Comparison of ENCODE assay signal across 8 mouse cellular contexts in the genomic region with DNA sequence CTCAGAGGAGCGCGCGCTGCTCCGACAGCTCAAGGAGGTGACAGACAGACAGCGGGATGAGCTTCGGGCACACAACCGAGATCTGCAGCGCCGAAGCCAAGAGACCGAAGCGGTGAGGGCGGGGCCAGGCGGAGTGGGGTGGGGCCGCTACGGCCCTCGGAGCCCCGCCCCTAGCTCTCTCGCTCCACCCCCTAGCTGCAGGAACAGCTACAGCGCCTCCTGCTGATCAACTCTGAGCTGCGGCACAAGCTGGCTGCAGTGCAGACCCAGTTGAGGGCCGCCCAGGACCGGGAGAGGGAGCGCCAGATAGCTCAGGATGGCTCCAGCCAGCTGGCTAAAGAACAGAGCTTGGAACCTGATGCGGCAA. TPM values are rescaled to one million over a fixed set of nuclear protein-coding genes. Genes with fewer than 3 reads are reported as not detected.
DNase-seq lines count a peak whose midpoint lies in the region; ATAC-seq lines count a peak whose summit lies in the region.

No protein-coding gene starts in this region.

- H3K4me3 ChIP-seq in forebrain, embryonic 10.5 days = peak overlapping the region; percentile 67
- H3K4me3 ChIP-seq in heart, embryonic 15.5 days = peak overlapping the region; percentile 64
- H3K4me3 ChIP-seq in liver, embryonic 13.5 days (replicated peaks) = peak overlapping the region; percentile 69
- peak overlapping the region; percentile 46 for H3K4me3 ChIP-seq in stomach, embryonic 14.5 days (ENCODE audit: low read depth, low read length)

- H3K27me3 ChIP-seq in forebrain, embryonic 10.5 days (ENCODE audit: poor library complexity, severe bottlenecking) = no peaks in the 10 kb centered on the region; the same call in 1 of the 2 replicates
- H3K27me3 ChIP-seq in heart, embryonic 15.5 days = no peaks in the 10 kb centered on the region
- no peaks in the 10 kb centered on the region for H3K27me3 ChIP-seq in liver, embryonic 13.5 days
- H3K27me3 ChIP-seq in stomach, embryonic 14.5 days (ENCODE audit: control insufficient read depth, insufficient read depth, low read length) = no peaks in the 10 kb centered on the region

- 2% methylated on average over 24 of the region's 24 CpGs for WGBS in forebrain, embryonic 10.5 days
- WGBS in heart, embryonic 15.5 days = 3% methylated on average over 24 of the region's 24 CpGs
- WGBS in liver, embryonic 13.5 days (ENCODE audit: insufficient replicate concordance) = 4% methylated on average over 24 of the region's 24 CpGs
- WGBS in stomach, embryonic 14.5 days = 2% methylated on average over 23 of the region's 24 CpGs

- H3K4me2 ChIP-seq in heart, embryonic 15.5 days = peak overlapping the region; percentile 97
- peak overlapping the region; percentile 100 for H3K4me2 ChIP-seq in liver, embryonic 13.5 days
- peak overlapping the region; percentile 96 for H3K4me2 ChIP-seq in stomach, embryonic 14.5 days (replicated peaks; ENCODE audit: low read depth, low read length)

- H3K9ac ChIP-seq in heart, embryonic 15.5 days = peak overlapping the region; percentile 79
- H3K9ac ChIP-seq in liver, embryonic 13.5 days = peak overlapping the region; percentile 83
- peak overlapping the region; percentile 22; the same call in 1 of the 2 replicates for H3K9ac ChIP-seq in stomach, embryonic 14.5 days (replicated peaks; ENCODE audit: low read depth, low read length)

- no peaks in the 10 kb centered on the region for H3K9me3 ChIP-seq in forebrain, embryonic 10.5 days
- no peaks in the 10 kb centered on the region for H3K9me3 ChIP-seq in heart, embryonic 15.5 days (replicated peaks)
- no peaks in the 10 kb centered on the region for H3K9me3 ChIP-seq in liver, embryonic 13.5 days (replicated peaks)
- no peaks in the 10 kb centered on the region for H3K9me3 ChIP-seq in stomach, embryonic 14.5 days (ENCODE audit: control insufficient read depth, low read depth, low read length)

- H3K4me1 ChIP-seq in forebrain, embryonic 10.5 days = peaks cover 29% of the 10 kb centered on the region
- H3K4me1 ChIP-seq in heart, embryonic 15.5 days (replicated peaks) = peaks cover 27% of the 10 kb centered on the region
- H3K4me1 ChIP-seq in liver, embryonic 13.5 days (replicated peaks) = peaks cover 37% of the 10 kb centered on the region
- peaks cover 16% of the 10 kb centered on the region for H3K4me1 ChIP-seq in stomach, embryonic 14.5 days (ENCODE audit: control insufficient read depth, insufficient read depth, low read length)

- ATAC-seq in CD4-positive, CD25-positive, alpha-beta regulatory T cell, adult 4 months = peak; percentile 93
- peak; percentile 78 for ATAC-seq in heart, embryonic 15.5 days (replicated peaks; ENCODE audit: insufficient number of reproducible peaks, insufficient read depth, low FRiP score, low read depth)
- ATAC-seq in liver, embryonic 13.5 days (ENCODE audit: low read depth) = peak; percentile 86
- peak; percentile 83 for ATAC-seq in stomach, embryonic 14.5 days (ENCODE audit: insufficient number of reproducible peaks, insufficient read depth, low FRiP score, low read depth)

- peak overlapping the region; percentile 78 for H3K27ac ChIP-seq in forebrain, embryonic 10.5 days
- H3K27ac ChIP-seq in heart, embryonic 15.5 days = peak overlapping the region; percentile 96
- peak overlapping the region; percentile 86 for H3K27ac ChIP-seq in liver, embryonic 13.5 days
- peak overlapping the region; percentile 64; the same call in 1 of the 2 replicates for H3K27ac ChIP-seq in stomach, embryonic 14.5 days (ENCODE audit: low read length)

- DNase-seq in c-Kit-negative CD71-positive TER-119-positive erythroid progenitor cells, embryonic 14.5 days (ENCODE audit: low read depth, low spot score) = peak; percentile 80
- DNase-seq in forebrain, embryonic 10.5 days (ENCODE audit: extremely low spot score, low spot score) = peak; percentile 89
- DNase-seq in kidney, postnatal 14 days = peak; percentile 96
- peak; percentile 84 for DNase-seq in liver, embryonic 13.5 days
- DNase-seq in natural killer cell, adult 2 months (ENCODE audit: low spot score in 2 of 2) = peak; percentile 88 to 94

- H3K36me3 ChIP-seq in forebrain, embryonic 10.5 days (replicated peaks) = peaks cover 48% of the 10 kb centered on the region
- peaks cover 33% of the 10 kb centered on the region for H3K36me3 ChIP-seq in heart, embryonic 15.5 days
- peaks cover 42% of the 10 kb centered on the region for H3K36me3 ChIP-seq in liver, embryonic 13.5 days
- H3K36me3 ChIP-seq in stomach, embryonic 14.5 days (ENCODE audit: control insufficient read depth, insufficient read depth, low read length) = peaks cover 38% of the 10 kb centered on the region

RNA-seq across cellular contexts. Expression of gene Rilp, which starts 0.7 kb away (rescaled TPM):
- under 1 TPM in 1 of 2 experiments, not detected in 1; 0.56 TPM for polyA plus RNA-seq in CD4-positive, CD25-positive, alpha-beta regulatory T cell, adult 4 months (2017; shearing (Covaris generic))
- 0.15 and 0.26 TPM in 2 replicates for polyA plus RNA-seq in forebrain, embryonic 10.5 days (2016; fragmentation: Nextera tagmentation; extraction: Ambion mirVana)
- 7.7 and 9.2 TPM in 2 replicates for polyA plus RNA-seq in heart, embryonic 15.5 days (2015; fragmentation: Nextera tagmentation; extraction: Ambion mirVana)
- 1.4 and 1.6 TPM in 2 replicates for polyA plus RNA-seq in liver, embryonic 13.5 days (2015; fragmentation: Nextera tagmentation; extraction: Ambion mirVana)
- 0.32 and 0.60 TPM in 2 replicates for polyA plus RNA-seq in stomach, embryonic 14.5 days (2014; fragmentation: Nextera tagmentation; extraction: Ambion mirVana)

RNA-seq across cellular contexts. Expression of gene Scarf1, which starts 2.7 kb away (rescaled TPM):
- under 1 TPM; 0.85 to 0.91 TPM for polyA plus RNA-seq in CD4-positive, CD25-positive, alpha-beta regulatory T cell, adult 4 months (2017; shearing (Covaris generic))
- polyA plus RNA-seq in forebrain, embryonic 10.5 days (2016; fragmentation: Nextera tagmentation; extraction: Ambion mirVana) = 5.1 and 5.4 TPM in 2 replicates
- polyA plus RNA-seq in heart, embryonic 15.5 days (2015; fragmentation: Nextera tagmentation; extraction: Ambion mirVana) = 10.4 and 13.0 TPM in 2 replicates
- polyA plus RNA-seq in liver, embryonic 13.5 days (2015; fragmentation: Nextera tagmentation; extraction: Ambion mirVana) = 2.6 and 3.0 TPM in 2 replicates
- 4.8 and 5.4 TPM in 2 replicates for polyA plus RNA-seq in stomach, embryonic 14.5 days (2014; fragmentation: Nextera tagmentation; extraction: Ambion mirVana)

RNA-seq across cellular contexts. Expression of gene Slc43a2, which starts 20.9 kb away (rescaled TPM):
- polyA plus RNA-seq in CD4-positive, CD25-positive, alpha-beta regulatory T cell, adult 4 months (2017; shearing (Covaris generic)) = 10 to 100 TPM; 17.3 to 27.2 TPM
- polyA plus RNA-seq in forebrain, embryonic 10.5 days (2016; fragmentation: Nextera tagmentation; extraction: Ambion mirVana) = 5.5 and 6.1 TPM in 2 replicates
- polyA plus RNA-seq in heart, embryonic 15.5 days (2015; fragmentation: Nextera tagmentation; extraction: Ambion mirVana) = 2.6 and 5.1 TPM in 2 replicates
- 3.7 and 5.9 TPM in 2 replicates for polyA plus RNA-seq in liver, embryonic 13.5 days (2015; fragmentation: Nextera tagmentation; extraction: Ambion mirVana)
- polyA plus RNA-seq in stomach, embryonic 14.5 days (2014; fragmentation: Nextera tagmentation; extraction: Ambion mirVana) = 4.0 and 5.1 TPM in 2 replicates

RNA-seq across cellular contexts. Expression of gene Prpf8, which starts 24.0 kb away (rescaled TPM):
- 10 to 100 TPM; 37.0 to 42.3 TPM for polyA plus RNA-seq in CD4-positive, CD25-positive, alpha-beta regulatory T cell, adult 4 months (2017; shearing (Covaris generic))
- polyA plus RNA-seq in forebrain, embryonic 10.5 days (2016; fragmentation: Nextera tagmentation; extraction: Ambion mirVana) = 77.5 and 78.7 TPM in 2 replicates
- 24.8 and 37.1 TPM in 2 replicates for polyA plus RNA-seq in heart, embryonic 15.5 days (2015; fragmentation: Nextera tagmentation; extraction: Ambion mirVana)
- polyA plus RNA-seq in liver, embryonic 13.5 days (2015; fragmentation: Nextera tagmentation; extraction: Ambion mirVana) = 28.2 and 31.5 TPM in 2 replicates
- 79.7 and 79.8 TPM in 2 replicates for polyA plus RNA-seq in stomach, embryonic 14.5 days (2014; fragmentation: Nextera tagmentation; extraction: Ambion mirVana)

RNA-seq across cellular contexts. Expression of gene Tlcd2, which starts 49.1 kb away (rescaled TPM):
- 1 to 10 TPM; 8.8 to 9.0 TPM for polyA plus RNA-seq in CD4-positive, CD25-positive, alpha-beta regulatory T cell, adult 4 months (2017; shearing (Covaris generic))
- polyA plus RNA-seq in forebrain, embryonic 10.5 days (2016; fragmentation: Nextera tagmentation; extraction: Ambion mirVana) = 8.5 and 9.7 TPM in 2 replicates
- polyA plus RNA-seq in heart, embryonic 15.5 days (2015; fragmentation: Nextera tagmentation; extraction: Ambion mirVana) = 7.9 and 13.4 TPM in 2 replicates
- 18.7 and 18.8 TPM in 2 replicates for polyA plus RNA-seq in liver, embryonic 13.5 days (2015; fragmentation: Nextera tagmentation; extraction: Ambion mirVana)
- 23.3 and 26.3 TPM in 2 replicates for polyA plus RNA-seq in stomach, embryonic 14.5 days (2014; fragmentation: Nextera tagmentation; extraction: Ambion mirVana)

Comparison
In these comparisons a context has a peak if more than half of its experiments do, and no peak if none do; other contexts are left out.
1. Peak in every context shown above with its lines: DNase-seq, ATAC-seq, H3K4me3 ChIP-seq and H3K27ac ChIP-seq.
2. H3K9ac ChIP-seq: peak in every context shown above with its lines; median percentile 83 in liver, embryonic 13.5 days; 79 in heart, embryonic 15.5 days; 22 in stomach, embryonic 14.5 days.